Mouse (Mus musculus) fibroblast of lung, adult 2 months (primary cell): ENCODE measurements around the gene Gm20532.

Source experiments
- DNase-seq: peaks from one replicate; pipeline ENCODE4 v3.0.0-alpha.2; 2011; ENCODE audit warnings: low read depth

The Gm20532 gene

DNA sequence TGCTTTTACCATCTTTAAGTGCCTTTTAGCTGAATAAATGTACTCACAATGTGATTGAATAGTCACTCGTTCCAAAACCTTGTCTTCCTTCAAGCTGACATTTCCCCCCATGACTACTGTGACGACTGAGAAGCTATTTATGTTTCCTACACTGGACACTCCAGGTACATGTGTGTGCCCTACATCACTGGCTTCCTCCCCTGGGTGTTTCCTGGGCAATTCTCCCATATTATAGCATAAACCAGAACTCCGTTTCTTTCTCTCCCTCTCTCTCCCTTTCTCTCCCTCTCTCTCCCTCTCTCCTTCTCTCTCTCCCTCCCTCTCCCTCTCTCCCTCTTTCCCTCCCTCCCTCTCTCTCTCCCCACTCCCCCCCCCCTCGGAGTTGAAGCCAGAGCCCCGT lies 12.6 kb upstream of the Gm20532 start:
- DNase-seq = no peak

DNA sequence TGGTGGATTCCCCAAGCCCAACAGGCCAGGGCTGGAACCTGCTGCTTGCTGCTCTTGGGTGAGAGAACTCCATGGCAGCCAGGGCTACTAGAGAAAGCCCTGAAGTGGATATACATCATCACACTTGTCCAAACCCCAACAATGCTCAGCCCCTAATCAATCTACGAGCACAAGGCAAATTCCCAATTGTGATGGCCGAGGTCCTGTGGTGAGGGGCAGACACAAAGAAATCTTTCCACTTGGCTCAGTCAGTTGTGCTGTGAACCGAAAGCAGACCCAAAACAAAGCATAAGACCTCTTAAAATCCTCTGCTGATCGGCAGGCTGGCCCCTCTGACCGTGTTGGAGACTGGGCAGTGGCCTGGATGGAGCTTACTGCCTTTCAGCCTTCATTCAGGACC lies 11.6 kb upstream of the Gm20532 start:
- no peak for DNase-seq

DNA sequence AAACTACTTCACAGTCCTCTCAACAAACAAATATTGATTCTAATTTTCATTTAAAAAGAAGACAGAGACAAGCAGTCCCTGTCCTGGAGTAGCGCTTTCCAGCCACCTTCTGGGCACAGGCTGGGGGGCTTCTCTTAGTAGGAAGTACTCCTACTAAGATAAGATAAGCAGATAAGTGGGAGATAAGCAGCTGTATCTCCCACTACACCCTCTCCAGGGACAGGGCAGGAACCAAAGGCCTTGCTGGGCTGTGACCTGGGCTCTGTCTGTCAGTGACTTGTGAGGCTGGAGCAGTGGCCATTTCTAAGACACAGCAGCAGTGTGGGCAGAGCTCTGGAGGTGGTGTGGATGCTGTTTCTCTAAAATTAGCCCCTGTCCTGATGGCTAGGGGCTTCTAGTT lies 11.1 kb upstream of the Gm20532 start:
- DNase-seq = no peak

DNA sequence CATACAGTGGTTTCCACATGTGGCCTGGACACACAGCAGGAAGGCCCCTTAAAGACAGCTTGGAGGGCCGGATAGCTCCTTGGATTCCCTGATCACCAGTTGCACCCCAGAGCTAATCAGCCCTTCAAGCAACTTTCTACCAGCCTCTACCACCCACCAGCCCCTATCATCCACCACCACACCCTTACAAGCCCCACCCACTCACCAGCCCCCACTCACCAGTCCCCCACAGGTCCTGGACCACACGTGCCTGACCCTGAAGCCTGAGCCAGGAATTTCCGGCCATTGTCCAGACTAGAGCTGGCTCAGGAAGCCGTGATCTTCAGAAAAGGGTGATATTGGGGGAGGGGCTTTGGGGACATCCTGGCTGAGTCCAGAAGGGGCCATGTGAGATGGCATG lies 10.6 kb upstream of the Gm20532 start:
- DNase-seq = no peak

DNA sequence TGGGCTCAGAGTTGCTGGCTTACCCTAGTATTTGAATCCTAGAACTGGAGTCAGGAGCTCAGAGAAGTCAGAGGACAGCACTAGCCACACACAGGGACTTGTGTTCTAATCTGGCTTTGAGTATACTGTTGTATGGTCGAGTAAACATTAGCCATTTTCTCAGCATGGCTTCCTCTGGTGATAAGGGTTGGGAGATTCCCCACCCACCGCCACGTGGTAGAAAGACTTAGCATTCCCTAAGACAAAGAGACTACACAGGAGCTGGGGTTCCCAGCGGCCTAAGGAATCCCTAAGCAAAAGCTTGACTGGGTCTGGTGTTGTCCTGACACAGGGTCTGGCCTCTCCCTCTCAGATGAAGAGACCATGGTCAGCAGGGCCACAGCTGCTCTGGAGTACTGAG lies 10.0 kb upstream of the Gm20532 start:
- no peak for DNase-seq

DNA sequence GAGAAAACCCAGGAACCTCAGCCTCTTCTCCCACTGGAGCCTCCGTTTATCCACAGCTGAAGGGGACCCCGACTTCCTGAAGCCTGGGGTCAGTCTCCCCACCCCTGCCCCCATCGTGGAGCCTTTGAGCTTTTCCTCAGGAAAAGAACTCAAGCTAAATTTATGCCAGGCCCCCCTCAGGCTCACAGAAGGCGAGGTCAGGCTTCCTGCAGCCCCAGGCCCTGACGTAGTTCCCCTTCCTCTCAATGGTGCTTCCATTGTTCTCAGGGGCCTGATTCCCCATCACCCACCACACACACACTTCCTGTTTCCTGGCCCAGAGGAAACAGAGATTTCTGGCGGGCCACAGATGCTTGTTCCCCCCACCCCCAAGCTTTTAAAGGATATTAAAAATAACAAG lies 8.1 kb upstream of the Gm20532 start:
- no peak for DNase-seq

DNA sequence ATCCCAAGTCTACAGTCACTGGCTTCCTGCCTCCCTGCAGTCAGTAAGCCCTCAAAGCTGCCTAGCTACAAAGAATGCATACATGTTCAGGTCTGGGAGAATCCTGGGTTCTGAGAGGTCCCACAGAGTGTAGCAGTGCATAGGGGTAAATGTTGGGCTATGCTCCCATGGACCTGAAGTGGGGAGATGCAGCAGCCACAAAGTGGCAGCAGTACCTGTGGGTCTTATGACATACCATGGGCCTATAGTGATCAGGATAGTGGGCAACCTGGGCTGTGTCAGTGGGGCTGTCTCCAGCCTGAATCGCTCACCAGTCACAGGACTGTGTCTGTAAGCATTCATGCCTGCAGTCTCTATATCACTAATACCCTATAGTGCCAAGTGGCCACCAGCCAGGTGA lies 6.7 kb upstream of the Gm20532 start, which contains the start of gene Egfl7:
TSS of gene Egfl7 (plus strand) at position 301 of the 400 bp plus-strand sequence.
- DNase-seq = no peak

DNA sequence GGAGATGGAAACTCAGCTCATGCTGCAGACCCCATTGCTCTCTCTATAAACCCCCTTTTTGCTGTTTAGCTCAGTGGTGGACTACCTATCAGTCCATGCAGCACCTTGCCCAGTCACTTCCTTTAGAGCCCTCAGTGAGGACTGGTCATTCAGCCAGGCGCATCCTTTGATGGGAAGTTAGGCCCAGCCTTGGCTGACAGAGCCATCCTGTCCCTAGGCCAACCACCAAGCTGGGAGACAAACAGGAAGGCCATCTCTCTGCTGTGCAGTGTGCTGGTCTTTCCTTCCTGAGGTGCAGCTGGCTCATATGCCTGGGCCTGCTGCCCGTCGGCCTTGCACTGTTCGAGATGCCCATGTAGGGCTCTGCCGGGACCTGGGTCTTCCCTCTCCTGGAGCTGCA lies 5.7 kb upstream of the Gm20532 start:
- DNase-seq = no peak

DNA sequence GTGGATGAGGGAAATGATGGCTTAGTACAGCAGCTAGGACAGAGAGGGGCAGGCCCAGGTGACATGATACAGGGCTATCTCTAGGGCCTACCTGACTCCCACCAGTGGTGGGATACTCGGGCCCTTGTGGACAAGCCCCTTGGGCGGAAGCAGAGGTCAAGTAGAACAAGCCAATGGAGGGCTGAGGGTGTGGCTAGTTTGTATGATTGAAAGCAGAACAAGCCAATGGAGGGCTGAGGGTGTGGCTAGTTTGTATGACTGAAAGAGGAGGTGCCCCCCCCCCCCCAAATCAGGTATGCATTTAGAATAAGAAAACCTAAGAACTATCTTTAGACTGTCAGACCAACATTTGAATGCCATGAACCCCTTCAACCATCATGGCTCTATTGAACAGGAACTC lies 4.2 kb upstream of the Gm20532 start:
- no peak for DNase-seq

DNA sequence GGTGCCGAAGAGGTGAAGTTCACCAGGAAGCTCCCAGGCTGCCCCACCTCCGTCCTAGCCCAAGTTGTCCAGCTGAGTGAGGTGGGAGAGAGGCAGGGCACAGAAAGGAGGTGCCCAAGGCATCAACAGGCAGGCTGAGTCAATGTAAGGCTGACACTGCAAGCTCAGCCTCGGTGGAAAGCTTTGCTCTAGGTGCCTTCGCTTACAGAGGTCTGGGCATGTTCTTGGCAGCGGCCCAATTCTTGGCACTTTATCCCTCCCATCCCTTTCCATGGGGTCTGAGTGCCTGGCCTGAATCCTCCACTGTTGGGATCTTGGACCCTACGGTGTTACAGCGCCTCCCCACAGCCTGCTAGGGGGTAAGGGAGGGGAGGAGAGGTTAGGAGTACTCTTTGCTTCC lies 3.7 kb upstream of the Gm20532 start:
- no peak for DNase-seq

DNA sequence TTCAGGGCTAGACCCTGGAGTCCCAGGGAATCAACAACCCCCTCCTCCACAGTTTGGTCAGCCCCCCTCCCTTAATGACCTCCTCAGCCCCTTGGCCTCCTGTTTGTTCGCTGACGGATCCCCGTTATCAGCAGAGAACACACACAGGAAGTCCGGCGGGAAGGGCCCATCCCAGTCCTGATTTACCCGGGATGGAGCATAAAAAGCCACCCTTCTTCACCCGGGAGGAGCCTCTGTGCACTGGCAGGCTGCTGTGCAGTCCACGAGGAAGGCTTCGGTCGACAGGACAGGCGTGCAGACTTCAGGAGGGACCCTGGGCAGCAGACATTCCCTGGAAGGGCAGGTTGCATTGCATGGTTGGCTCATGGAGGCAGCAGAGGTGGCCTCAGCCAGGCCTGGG lies 2.8 kb upstream of the Gm20532 start:
- no peak for DNase-seq

DNA sequence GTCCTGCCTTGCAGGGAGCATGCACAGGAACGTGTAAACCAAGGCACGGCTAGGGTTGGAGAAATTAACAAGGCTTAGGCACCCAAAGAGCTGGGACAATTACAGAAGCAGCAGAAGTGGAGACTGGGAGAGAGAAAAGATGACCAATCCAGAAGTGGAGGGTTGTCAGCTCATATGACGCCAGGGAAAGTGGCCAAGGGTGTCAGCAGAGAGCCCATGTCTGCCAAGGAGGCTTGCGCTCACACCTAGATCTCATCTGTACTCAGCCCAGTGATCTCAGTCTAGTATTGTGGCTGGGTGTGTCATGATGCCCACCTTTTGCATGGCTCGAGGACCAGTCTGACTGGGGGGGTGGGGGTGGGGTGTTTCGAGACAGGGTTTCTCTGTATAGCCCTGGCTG lies 726 bp upstream of the Gm20532 start:
- DNase-seq = no peak

DNA sequence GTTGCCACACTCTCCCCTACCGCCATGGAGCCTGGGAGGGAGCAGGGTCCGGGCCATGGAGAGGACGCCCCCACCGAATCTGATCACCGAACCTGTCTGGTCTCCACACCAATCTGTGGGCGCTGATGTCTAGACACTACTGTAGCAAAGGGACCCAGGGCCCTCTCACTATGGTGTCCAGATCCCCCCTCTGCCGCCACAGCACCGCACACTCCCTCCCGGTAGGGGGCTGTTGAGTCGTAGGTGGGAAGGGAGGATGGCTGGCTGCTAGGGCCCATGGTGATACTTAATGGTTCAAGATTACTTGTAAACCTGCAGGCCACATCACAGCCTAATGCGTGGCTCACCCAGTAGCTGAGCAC lies 586 bp downstream of the Gm20532 start:
- DNase-seq = no peak

DNA sequence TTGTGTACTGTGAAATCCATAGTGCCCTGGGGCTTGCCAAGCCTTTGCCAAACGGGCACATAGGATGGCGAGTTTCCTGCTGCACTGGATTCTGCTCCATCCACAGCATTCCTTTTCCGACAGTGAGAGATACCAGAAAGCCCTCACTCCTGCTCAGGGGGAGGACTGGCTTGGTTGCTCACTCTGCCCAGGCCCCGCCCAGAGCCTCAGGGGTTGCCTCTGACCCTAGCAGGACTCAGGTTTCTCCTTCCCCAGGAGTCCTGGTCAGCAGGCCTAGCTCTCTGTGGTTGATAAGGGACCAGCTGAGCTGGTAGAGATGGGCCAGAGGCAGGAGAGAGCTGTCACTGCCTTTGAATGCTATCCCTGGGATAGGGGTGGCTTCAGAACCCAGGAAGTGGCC lies 2.1 kb downstream of the Gm20532 start:
- DNase-seq = no peak

DNA sequence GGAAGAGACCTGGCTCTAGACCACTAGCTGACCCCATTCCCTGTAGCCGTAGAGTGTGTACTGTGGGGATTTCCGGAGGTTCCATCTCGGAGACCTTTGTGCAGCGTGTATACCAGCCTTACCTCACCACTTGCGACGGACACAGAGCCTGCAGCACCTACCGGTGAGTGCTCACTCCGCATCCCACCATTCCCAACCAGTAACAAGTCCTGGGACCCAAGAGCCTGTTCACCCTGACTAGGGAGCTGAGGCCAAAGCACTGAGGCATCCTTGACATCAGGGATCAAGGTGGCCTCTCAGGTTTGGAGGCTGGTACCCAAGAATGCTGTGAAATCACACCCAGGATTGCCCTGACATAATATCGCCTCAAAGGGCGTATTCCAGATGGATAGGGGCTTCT lies 2.8 kb downstream of the Gm20532 start:
- no peak for DNase-seq

DNA sequence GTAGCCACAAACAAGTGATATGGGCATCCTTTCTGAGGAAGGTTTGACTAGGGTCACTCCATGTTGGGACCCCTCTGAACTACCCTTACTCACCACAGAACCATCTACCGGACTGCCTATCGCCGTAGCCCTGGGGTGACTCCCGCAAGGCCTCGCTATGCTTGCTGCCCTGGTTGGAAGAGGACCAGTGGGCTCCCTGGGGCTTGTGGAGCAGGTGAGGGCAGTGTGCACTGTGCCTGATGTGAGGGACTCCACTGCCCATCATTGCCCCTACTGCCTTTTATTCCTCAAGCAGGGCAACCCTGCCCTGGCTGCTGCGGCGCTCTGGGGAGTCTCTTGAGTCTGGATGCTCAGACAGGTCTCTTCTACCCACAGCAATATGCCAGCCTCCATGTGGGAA lies 3.8 kb downstream of the Gm20532 start:
- DNase-seq = no peak

DNA sequence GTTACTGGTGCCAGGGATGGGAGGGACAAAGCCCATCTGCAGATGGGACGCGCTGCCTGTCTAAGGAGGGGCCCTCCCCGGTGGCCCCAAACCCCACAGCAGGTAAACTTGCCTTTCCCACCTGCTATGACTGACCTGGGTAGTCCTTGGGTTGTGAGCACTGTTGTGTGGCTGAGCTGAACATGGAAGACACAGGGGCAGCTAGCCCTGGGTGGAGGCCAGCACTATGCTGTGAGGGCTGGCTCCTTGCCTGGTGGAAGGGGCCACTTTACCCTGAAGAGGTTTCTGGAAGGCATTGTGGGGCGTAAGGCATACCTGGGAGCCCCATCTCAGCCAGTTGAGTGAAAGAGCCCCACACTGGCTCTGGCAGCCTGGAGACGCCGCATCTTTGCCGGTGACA lies 4.5 kb downstream of the Gm20532 start:
- DNase-seq = no peak

DNA sequence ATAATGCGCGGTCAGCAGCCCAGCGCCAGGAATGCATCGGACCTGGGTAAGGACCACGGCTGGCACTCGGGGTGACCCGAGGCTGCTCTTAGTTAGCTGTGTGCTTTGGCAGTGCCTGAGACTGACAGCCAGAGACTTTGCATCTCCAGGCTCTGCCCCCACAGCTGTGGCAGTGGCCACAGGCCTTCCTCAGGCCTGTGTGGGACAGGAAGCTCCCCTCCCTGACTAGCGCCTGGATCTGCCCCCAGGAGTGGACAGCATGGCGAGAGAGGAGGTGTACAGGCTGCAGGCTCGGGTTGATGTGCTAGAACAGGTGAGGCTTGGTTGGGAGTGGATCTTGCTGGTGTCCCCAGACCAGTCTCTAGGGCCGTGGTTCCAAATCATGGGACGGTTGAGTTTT lies 5.0 kb downstream of the Gm20532 start:
- DNase-seq = no peak

DNA sequence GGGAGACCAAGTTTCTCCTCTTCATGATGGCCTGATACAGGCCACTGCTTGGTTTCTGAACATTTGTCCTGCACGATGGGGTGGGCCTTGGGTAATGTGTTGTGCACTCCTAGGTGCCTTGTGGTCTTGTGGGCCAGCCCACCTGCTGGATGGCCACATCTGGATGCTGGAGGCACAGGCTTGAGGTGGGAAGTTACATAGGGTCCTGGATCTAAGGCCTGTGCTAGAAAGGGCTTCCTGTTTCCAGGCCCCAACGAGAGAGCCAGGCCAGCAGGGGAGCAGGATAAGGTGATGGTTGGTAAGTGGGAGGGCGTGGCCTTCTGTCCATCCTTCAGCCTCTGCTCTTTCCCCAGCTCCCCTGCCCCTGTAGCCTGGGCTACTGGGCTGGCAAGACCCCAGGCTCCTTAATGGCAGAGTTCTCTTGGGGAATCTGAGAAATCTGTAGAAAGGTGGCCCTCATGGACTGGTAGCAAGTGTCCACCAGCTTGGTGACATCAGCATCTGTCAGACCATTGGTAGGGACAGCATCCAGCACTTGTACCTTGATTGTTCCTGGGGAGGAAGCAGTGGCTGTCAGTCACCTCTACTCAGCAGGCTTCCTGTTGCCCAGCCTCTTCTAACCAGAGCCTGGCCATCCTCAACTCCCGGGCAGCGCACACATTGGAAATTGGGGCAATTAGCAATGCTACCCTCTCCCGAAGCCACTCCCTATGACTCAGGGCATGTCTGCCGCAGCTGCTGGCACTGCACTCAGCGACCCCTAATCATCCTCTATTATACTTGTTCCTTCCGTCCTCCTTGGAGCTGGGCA lies 7.0 kb downstream of the Gm20532 start:
- no peak for DNase-seq

DNA sequence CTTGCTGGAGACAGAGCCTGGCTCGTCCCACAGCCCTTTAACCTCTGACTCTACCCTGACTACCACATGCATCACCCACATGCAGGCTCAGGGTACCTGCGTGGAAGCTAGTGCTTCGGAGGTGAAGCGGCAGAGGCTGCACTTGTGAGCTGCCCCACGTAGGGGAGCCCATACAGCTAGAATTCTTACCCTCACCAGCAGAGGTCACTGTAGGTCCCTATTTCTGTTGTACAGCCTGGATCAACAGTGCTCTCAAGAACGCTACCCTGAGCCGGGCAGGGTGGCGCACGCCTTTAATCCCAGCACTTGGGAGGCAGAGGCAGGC lies 7.5 kb downstream of the Gm20532 start:
- DNase-seq = no peak

DNA sequence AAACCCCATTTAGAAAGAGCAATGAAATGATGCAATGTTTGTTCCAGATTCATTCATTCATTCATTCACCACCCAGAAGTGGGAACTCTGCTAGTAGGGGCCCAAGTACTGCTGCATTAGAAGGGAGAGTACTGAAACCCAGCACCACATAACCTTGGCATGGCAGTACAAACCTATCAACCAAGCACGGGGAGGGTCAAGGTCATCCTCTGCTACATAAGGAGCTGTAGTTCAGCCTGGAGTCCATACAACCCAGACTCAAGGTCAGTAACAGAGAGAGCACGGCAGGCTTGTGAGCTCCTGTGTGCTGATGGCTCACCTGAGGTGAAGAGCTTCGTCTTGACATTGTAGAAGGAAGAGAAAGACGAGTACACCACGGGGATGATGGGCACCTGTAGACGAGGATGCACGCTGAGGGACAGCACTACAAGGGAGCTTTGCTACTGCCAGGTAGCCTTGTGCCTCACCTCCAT lies 8.1 kb downstream of the Gm20532 start:
- no peak for DNase-seq

DNA sequence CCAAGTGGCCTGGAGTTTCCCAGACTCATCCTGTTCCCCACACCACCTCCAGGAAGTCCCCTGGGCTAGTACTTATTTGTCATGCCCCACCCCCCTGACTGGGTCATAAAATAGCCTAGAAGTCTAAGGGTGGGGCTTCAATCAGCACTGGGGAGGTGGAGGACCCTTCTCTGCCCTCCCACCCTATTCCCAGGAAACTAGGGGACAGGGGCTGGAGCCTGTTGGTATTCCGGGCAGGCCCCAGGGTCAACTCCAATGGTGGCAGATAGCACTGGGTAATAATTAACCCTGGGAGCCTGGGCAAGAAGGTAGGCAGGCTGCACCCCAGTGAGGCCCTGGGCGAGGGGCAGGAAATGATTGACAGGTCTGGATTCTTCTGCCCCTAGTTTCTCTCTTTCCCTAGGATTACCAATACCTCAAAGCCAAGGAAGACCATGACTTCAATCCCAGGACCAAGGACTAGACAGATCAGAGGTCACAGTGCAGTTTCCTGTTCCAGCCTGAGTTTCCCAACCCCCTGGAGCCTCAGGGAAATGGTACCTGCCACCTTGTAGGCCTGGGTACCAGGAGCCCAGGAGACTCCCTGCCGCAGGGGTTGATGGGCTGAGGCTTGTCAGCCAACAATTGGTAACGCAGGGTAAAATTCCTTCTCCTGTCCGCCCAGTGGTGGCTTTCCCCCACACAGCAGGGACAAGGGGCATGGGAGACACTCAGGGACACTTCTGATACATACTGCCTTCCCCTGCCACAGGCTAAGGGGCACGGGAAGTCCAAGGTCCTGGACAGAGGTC lies 8.7 kb downstream of the Gm20532 start:
- DNase-seq = no peak

DNA sequence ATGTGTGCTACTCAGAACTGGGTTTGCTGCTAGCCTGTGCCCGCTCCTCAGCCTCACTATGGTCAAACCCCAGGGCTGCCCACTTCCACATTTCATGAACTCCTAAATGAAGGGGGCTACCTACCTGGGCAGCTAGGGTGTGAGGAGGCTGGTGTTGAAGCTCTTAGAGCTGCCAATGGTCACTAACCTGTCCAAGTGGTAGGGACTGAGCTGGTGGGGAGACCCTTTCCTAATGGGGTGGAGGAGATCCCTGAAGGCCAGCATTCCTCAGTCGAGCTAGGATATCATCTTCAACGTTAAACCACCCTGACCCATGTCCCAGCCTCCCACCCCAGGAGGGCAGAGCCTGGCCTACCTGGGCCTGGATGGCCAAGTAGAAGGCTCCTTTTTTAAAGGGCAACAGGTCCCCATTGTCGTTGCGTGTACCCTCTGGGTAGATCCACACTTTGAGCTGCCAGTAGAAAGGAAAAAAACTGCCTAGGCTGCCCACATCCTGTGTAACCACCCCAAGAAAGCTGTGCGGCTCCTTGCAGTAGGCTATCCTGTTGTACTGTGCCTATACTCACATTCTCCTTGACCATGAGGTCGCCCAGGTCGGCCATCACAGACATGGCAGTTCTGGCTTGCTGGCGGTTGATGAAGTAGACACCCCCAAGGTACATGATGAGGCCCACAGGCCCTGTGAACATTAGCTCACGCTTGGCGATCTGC lies 9.4 kb downstream of the Gm20532 start:
- DNase-seq = no peak
